Comparison of ENCODE assay signal across 20 mouse cellular contexts in the genomic region with DNA sequence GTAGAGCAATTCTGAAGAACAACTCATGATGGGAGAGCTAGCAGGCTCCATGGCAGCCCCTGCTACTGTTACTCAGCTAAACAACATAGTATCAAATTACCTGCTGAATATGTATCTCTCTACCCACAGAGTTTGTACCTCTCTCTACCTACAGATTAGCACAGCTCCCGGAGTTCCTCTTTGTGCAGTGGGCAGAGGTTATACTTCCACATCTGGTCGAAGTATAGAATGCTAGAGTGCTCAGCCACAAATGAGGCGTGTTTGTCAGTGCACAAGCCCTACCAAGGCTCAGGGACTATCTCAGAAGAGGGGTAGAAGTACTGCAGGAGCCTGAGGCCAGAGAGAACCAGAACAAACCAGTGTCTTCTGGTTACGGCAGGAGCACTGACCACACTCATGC.
"Had no signal": no experiment of that assay in that cellular context is flagged by ENCODE, and none has a peak within 500 bp of the region (broad histone marks: within the 10 kb centered on the region; RNA-seq: fewer than 3 reads in every experiment).

No protein-coding gene starts in this region.

- H3K36me3 ChIP-seq: limb, embryonic 10.5 days; limb, embryonic 13.5 days; liver, embryonic 13.5 days had no signal

- H3K9me3 ChIP-seq: limb, embryonic 10.5 days; limb, embryonic 13.5 days; liver, embryonic 13.5 days had no signal

- ATAC-seq: lung, postnatal 0 days had no signal

- H3K4me2 ChIP-seq: limb, embryonic 13.5 days; liver, embryonic 13.5 days; midbrain, embryonic 11.5 days had no signal

- H3K4me1 ChIP-seq: limb, embryonic 10.5 days; limb, embryonic 13.5 days; liver, embryonic 13.5 days had no signal

- DNase-seq: kidney, adult 11 months; kidney, adult 8-10 months; kidney, postnatal 25 days; layer of hippocampus, adult 9-11 months; liver; liver, embryonic 13.5 days; lung, adult 2 months; lung, postnatal 36 days; midbrain, embryonic 14.5 days; right cerebral cortex, postnatal 14 days; right cerebral cortex, postnatal 4 days; thymus, adult 2 months; thymus, postnatal 14 days; thymus, postnatal 4 days had no signal

- H3K4me3 ChIP-seq: layer of hippocampus, adult 2 months; limb, embryonic 10.5 days; limb, embryonic 13.5 days; liver, embryonic 13.5 days had no signal

- H3K9ac ChIP-seq: limb, embryonic 13.5 days; liver, embryonic 13.5 days had no signal

- H3K27me3 ChIP-seq: limb, embryonic 13.5 days; liver, embryonic 13.5 days had no signal

- H3K27ac ChIP-seq: kidney, postnatal 0 days; layer of hippocampus, adult 2 months; limb, embryonic 10.5 days; limb, embryonic 13.5 days; liver, embryonic 13.5 days had no signal
